Mouse (Mus musculus) layer of hippocampus, postnatal 25 days (tissue): Measurements from ENCODE around the gene Rabac1. TPM values are rescaled to one million over a fixed set of nuclear protein-coding genes. Genes with fewer than 3 reads are reported as not detected.

ENCODE experiments used
- DNase-seq, 2 experiments: peaks; one replicate each; pipeline ENCODE4 v3.0.0; 2022; ENCODE audit warnings: mixed read lengths in 2 of 2, low spot score in 1 of 2; ENCODE audit errors: extremely low spot score in 1 of 2
- microRNA-seq, 2 experiments: library from miRNA; unstranded; fragments of <30 nt; microRNA quantifications; one replicate each; pipeline ENCODE4 v1.2.0; 2021
- total RNA-seq, 2 experiments: library from RNA; stranded (reverse); gene quantifications; 2 replicates each; pipeline ENCODE4 v1.2.3; 2021

The Rabac1 gene
- total RNA-seq, 2 experiments from 2014 or later = 270 to 302 TPM

DNA sequence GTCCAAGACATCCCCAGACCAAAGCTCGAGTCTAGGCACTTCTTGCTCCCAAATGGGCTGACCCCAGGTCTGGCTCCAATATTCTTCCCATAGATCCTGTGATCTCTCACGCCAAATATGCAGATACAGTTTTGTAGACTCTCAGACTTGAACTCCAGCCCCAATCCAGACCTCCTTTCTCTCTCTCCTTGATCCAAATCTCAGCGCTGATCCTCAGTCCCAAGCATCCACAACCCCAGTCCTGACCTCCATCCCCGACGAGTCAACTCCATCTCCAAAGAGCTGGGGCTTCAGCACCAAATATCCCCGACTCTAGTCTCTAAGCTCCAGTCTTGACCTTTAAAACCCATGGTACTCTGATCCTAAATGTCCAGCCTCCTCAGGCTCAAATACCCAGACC is 28.9 kb downstream of the Rabac1 start:
- DNase-seq = no peak

DNA sequence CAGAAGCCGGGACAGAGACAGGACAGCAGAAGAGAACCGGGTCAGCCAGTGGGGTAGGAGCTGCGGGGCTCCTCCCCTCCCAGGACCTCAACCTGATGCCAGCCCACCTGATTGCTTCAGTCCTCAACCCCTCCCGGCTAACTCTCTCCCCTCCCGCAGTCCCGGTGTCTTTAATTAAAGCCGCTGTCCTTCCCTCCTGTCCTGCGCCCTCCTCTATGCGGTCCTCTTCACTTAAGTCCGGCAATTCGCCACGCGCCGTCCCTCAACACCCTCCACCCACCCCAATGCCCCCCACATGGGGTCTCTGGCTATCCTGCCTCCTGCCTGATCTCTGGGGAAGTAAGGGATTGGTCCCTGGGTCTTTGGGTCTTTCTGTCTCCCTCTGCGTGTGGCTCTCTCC is 40.9 kb downstream of the Rabac1 start:
- DNase-seq = no peak

DNA sequence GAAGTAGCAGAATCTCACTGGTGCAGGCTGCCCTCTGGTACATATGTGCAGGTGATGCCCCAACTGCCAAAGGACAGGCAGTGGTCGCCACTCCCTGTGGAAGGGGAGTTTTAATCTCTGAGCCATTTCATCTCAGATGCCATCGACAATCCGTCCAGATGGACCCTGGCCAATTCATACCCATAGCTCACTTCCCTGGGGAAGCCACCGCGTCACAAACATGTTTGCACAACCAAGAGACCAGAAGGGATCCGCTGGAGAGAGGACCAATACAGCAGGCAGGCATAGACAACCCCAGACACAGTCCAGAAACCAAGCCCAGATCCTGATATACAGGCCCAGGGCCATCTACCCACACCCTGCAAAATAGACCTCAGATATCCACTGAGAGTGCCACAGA is 42.1 kb downstream of the Rabac1 start:
- DNase-seq = no peak

Small RNAs within 50 kb of the gene (microRNA-seq; reads per million reads assigned to microRNA genes)
- 10.1 to 10.4 reads per million in 2 experiments for gene Mir7046
- 42.8 to 58.4 reads per million in 2 experiments for gene Mir7047

Other genes starting within 250 kb of the Rabac1 start
- gene Gm4763, start 245.8 kb downstream of the Rabac1 start, total RNA-seq = not detected
- gene Cd177, start 212.4 kb downstream of the Rabac1 start, total RNA-seq = not detected
- not detected for gene Ceacam10, start 195.5 kb downstream of the Rabac1 start, total RNA-seq
- gene Gm9844, start 110.5 kb downstream of the Rabac1 start, total RNA-seq = under 1 TPM in 1 of 2 experiments, not detected in 1; 0.81 TPM
- not detected for gene Lypd4, start 102.8 kb downstream of the Rabac1 start, total RNA-seq
- gene Dmrtc2, start 102.7 kb downstream of the Rabac1 start, total RNA-seq = not detected
- gene Rps19, start 88.4 kb downstream of the Rabac1 start, total RNA-seq = 100 to 1,000 TPM; 446 to 548 TPM
- gene Cd79a, start 75.4 kb downstream of the Rabac1 start, total RNA-seq = under 1 TPM in 1 of 2 experiments, not detected in 1; 0.42 TPM
- gene Arhgef1, start 69.8 kb downstream of the Rabac1 start, total RNA-seq = 10 to 100 TPM; 57.9 to 98.4 TPM
- gene Gm4881, start 28.3 kb downstream of the Rabac1 start, total RNA-seq = not detected
- 1,000 to 10,000 TPM; 2,623 to 2,665 TPM for gene Atp1a3, start 33.2 kb upstream of the Rabac1 start, total RNA-seq
- 100 to 1,000 TPM; 225 to 267 TPM for gene Grik5, start 99.6 kb upstream of the Rabac1 start, total RNA-seq
- 10 to 100 TPM; 29.2 to 29.6 TPM for gene Zfp574, start 99.8 kb upstream of the Rabac1 start, total RNA-seq
- gene Pou2f2, start 207.0 kb upstream of the Rabac1 start, total RNA-seq = 10 to 100 TPM in 1 of 2 experiments, 1 to 10 TPM in 1; 7.1 to 11.8 TPM
- 10 to 100 TPM; 24.0 to 26.4 TPM for gene Dedd2, start 247.9 kb upstream of the Rabac1 start, total RNA-seq
- 10 to 100 TPM; 10.5 to 12.4 TPM for gene Zfp526, start 248.7 kb upstream of the Rabac1 start, total RNA-seq